Mouse (Mus musculus) G1E (cell line): ENCODE measurements at regions not wholly inside any gene's neighbourhood (a gene's known extent, or its start where the extent isn't known, plus 50 kb on each side); places are given as distances from the start of the nearest gene placed in this dataset.

Experiments used
- CTCF ChIP-seq: IDR thresholded peaks from 2 replicates; pipeline ENCODE4 v1.5.1; 2012; ENCODE audit warnings: low read depth, low read length, inconsistent platforms, mixed read lengths
- GATA1 ChIP-seq: IDR thresholded peaks from 2 replicates; pipeline ENCODE4 v1.6.1; 2012; ENCODE audit warnings: borderline replicate concordance, low read length, inconsistent platforms, mixed read lengths
- TAL1 ChIP-seq: conservative IDR thresholded peaks from 2 replicates; pipeline ENCODE4 v1.6.1; 2012; ENCODE audit warnings: low read depth, low read length, inconsistent platforms, mixed read lengths

DNA sequence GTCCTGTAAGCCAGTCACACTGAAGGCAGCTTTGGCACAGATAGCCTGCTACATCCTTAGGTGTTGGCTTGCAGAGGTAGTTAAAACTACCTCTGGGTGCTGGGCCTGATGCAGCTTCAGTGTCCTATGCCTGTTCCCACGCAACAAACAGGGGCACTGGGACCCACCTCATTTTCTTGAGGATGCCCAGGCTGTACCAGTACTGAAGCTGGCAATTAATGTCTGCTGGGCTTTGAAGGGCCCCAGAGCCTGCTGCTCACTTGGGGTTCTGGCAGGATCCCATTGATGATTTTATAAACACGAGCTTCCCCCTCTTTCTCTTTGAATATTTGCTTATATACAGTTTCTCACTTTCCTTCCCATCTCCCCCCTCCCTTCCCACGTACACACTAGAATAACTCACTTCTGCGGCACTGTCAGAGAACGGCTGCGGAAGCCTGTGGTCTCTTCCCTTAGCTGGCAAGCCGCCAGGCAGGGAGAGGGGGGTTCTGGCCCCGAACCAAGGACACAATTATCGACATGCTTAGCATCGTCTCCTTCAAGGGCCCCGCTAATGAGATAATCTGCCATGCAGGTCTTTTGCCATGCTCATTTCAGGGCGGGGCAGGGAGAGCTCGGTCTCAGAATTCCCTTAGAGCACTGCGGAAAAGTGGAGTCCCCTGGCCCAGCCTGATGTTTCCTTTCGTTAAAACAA lies 182.9 kb downstream of the Abhd5 start:
- no peak for TF ChIP-seq CTCF
- TF ChIP-seq GATA1 = no peak
- TF ChIP-seq TAL1 = no peak
